Mouse (Mus musculus) mouse trophoblast stem cell (cell line): Measurements from ENCODE around the gene Kcnma1.

ENCODE experiments used
- in situ Hi-C, 2 experiments: fragments of 300-500 bp; cut with MseI, MboI; formaldehyde crosslinking; loops; 2 replicates in 1 of 2; 3 replicates in 1 of 2; pipeline ENCODE4 v1.15.1; 2025

Gene Kcnma1

DNA sequence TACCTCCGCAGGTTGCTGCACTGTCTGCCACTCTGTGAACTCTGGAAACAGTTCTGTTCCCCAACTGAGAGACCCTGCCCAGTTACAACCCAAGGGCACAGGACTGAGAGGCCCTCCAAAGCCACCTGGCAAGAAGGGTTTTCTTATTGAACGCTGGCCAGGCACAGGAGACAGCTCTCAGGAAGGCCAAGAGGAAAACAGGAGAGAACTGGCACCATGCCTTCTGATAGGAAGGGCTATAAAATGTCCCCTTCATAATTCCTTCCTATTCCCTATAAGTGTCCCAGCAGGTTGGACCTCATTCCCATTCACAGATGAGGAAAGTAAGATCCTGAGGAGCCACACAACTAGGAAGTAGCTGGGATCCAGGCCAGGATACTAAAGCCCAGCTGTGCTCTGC lies 39.6 kb downstream of the Kcnma1 start:
- in situ Hi-C loops = no loop called here

DNA sequence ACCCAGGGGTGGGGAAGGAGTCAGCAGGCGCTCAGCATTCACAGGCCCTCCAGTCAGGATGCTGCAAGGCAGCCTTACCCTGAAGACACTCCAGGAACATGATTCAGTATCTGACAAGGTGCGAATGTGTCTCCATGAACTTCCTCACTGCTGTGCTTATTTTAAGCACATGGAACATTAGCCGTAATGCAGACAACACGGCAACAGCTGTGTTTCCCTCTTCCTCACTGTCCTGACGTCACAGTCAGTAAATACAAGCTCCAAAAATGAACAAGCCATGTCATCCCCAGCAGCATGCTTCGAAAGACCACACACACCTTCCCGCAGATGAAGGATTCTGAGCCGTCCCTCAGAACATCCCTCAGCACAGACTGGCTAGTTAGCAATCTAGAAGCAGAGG lies 47.8 kb downstream of the Kcnma1 start:
- in situ Hi-C loops = no loop called here

GRCm38 (mm10) chr14:23959061-23959460 lies 55.2 kb downstream of the Kcnma1 start:
- in situ Hi-C loops = no loop called here

DNA sequence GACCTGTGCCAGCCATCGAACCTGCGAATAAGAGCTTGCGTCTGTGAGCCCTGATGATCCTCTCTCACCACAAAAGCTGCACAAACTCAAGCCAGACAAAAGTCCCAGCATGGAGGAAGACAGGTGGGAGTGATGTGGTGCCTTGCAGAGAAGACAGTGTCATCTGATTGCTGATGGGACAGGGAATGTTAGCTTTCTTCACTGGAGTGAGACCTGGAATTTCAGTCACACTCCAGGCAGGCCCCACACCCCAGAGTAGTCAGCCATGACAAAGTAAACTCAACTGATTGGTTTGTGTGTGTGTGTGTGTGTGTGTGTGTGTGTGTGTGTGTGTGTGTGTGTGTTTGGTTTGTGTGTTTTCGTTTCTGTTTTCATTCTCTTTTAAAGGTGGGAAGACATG lies 57.0 kb downstream of the Kcnma1 start:
- in situ Hi-C loops = no loop called here

- in situ Hi-C loops = no loop called here
Observed at GRCm38 (mm10) chr14:23943876-23944275, 70.4 kb downstream of the Kcnma1 start.

- in situ Hi-C loops = no loop called here
Observed at GRCm38 (mm10) chr14:23943152-23943551, 71.1 kb downstream of the Kcnma1 start.

GRCm38 (mm10) chr14:23942103-23942502 lies 72.2 kb downstream of the Kcnma1 start:
- in situ Hi-C loops = no loop called here

DNA sequence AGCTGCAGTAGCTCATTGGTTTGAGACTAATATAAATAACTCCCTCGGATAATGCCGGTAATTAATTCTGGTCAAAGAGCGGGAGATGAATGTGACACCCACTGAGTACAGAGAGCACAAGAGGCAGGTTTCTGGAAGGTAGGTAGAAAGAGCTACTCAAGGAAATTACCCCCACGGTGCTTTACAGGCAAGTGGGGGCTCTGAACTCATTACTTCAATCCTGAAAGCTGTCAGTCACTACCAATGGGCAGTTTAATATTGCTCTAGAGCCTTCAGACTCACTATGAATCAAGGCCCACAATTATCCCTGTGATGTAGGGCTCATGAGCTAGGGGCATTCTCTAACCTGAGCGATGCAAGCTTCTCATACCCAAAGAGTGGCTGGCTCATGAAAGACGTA lies 79.3 kb downstream of the Kcnma1 start:
- in situ Hi-C loops = no loop called here

GRCm38 (mm10) chr14:23931671-23932071 lies 82.6 kb downstream of the Kcnma1 start:
- in situ Hi-C loops = no loop called here

DNA sequence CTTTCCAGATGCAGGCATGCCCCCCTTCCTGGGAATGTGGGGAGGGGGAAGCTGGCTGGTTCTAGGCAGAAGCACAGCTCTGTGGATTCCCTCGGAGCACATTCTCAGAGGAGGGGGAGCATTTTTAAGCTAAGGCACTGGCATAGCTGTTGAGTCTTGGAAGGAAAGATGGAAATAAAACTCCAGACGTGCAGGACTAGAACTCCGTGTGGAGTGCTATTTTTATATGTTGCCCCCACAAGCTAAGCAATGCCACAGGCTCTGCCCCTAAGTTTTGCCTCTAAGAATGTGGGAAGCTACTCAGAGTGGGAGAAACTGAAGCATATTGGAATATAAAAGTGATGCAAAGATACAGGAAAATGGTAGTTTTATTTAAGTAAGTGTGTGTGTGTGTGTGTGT lies 85.1 kb downstream of the Kcnma1 start:
- in situ Hi-C loops = no loop called here

- in situ Hi-C loops = no loop called here
Observed at GRCm38 (mm10) chr14:23923356-23923755, 90.9 kb downstream of the Kcnma1 start.

DNA sequence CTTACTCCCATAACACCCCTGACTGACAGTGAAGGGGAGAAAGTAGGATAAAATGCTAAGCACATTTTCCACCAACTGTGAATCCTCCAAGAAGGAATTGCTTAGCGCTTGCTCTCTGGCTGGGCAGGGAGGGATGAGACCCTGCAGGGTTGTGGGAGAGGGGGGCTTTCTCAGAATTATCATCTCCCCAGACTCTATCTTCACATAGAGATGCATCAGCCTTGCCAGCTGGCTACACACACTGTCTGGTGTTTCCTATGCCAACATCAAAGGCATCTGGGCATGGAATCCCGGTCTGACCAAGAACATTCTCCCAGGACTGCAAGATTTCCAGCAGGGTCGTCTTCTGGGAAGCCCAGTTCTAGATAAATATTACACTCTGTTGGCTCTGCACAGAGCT lies 91.5 kb downstream of the Kcnma1 start:
- in situ Hi-C loops = no loop called here

DNA sequence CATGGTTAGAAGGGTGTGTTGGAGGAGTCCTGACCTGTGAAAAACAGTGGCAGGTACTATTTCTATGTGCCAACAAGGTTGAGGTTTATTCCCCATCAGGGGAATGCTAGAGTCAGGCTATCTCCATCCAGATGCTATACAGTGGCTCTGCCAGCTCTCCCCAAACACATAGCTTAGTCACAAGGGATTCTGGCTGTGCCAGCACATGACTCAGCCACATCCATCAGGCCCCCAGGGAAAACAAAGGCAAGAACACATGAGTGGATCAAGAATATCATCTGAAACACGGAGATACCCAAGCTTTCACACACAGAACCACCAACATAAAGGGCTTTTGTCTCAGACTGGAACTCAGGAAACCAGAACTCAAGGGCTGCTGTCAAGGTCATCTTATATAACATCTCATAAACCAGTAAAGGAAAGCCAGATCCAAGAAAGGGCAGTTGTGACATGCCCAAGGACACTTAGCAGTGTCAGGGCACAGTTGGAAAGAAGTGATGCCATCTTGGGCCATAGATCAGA lies 103.1 kb downstream of the Kcnma1 start:
- in situ Hi-C loops = no loop called here

DNA sequence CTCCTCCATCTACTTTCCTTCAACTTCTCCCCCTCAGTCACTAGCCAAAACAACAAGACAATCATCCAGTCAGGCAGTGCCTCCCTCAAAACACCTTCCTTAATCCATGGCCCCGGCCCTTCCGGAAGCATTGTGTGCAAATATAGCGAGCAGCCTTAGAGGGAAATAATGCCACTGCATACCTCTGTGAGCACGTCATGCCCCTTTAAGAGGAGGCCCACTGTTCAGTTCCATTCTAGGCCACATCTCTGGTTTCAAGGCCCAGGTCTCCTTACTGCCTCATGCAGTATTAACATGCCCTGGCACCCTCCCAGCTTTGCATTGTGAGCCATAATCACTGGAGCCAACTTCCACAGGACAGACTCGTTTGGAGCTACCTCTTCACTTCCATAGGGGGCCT lies 105.7 kb downstream of the Kcnma1 start:
- in situ Hi-C loops = no loop called here

DNA sequence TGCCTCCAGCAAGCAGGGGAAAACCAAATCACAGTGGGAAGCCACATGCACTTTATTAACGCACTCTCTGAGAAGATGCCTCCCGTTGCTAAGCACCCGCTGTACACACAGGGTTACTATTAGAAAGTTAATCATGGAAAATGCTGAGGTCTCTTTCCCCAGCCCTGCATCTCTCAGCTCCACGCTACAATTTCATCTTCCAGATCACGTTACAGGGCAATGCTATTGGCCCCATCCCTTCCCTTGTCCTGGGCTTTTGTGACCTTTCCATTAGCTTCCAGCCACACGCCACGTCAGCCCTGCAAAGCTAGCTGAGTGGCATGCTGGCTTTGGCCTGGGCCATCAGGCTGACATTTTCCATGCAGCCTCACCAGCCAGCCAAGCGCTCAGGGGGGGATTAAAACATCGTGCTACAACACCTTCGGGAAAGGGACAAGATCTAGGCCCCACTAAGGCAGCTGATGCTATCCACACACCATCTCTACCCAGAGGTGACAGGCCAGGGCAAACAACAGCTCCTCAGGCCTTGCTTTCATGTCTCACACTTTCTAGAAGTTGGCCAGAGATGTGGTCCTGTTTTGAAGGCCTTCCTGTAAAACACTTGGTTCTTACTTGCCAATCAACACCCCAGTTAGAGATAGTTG lies 111.5 kb downstream of the Kcnma1 start:
- in situ Hi-C loops = no loop called here

DNA sequence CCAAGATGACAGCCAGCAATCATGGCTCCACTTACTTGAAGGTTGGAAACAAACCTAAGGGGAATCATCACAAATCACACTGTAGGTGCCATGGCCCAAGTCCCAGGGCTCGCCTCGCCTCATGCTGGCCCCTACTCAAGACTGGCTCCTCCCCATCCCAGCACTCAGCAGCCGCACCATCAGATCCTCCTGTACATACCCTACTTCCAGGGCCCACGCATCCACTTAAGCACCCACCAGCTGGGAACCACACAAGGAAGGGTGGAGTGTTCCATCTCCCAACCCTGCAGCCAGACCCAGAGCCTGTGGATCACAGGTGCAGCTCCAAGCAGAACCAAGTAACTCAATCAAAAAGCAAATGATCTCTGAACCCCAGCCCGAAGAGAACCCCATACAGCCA lies 114.8 kb downstream of the Kcnma1 start:
- in situ Hi-C loops = no loop called here

DNA sequence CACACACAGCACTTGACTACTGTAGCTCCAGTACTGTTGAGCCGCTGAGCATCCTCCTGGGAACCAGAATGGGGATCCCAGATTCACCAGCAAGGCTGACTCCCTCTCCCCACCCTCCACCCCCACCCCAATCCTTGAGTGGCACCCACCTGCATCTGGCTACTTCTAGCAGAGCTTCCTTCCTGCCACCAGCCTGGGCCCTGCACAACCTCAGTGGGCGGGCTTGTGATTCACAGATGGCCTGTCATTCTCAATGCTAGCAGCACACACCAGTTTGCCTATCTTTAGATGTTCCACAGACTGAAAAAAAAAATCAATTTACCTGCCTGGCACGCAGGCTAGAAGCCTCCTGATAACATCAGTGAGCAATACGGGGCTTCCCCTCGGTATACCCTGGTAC lies 116.5 kb downstream of the Kcnma1 start:
- in situ Hi-C loops = no loop called here

GRCm38 (mm10) chr14:23896036-23896435 lies 118.3 kb downstream of the Kcnma1 start:
- in situ Hi-C loops = no loop called here

GRCm38 (mm10) chr14:23886112-23886511 lies 128.2 kb downstream of the Kcnma1 start:
- in situ Hi-C loops = no loop called here

- in situ Hi-C loops = no loop called here
Observed at GRCm38 (mm10) chr14:23885539-23885938, 128.8 kb downstream of the Kcnma1 start.

- in situ Hi-C loops = no loop called here
Observed at GRCm38 (mm10) chr14:23885071-23885470, 129.2 kb downstream of the Kcnma1 start.

GRCm38 (mm10) chr14:23882001-23882400 lies 132.3 kb downstream of the Kcnma1 start:
- in situ Hi-C loops = no loop called here

DNA sequence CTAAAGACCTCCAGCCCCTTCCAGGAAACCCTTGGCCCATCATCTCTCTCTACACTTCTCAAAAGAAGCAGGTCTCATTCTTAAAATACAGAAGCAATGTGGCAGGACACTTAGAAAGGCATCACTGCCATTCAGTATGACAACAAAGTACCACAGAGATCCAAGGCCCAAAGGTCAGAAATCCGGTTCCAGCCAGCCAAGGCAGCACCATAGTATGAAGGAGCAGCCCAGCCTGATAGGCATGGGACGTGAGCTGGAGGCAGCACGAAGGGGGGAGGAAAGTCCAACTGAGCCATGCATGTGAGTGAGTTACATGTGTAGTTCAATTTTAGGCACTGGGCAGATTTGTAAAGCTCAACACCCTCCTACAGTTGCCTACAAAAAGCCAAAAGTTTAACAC lies 135.0 kb downstream of the Kcnma1 start:
- in situ Hi-C loops = no loop called here

GRCm38 (mm10) chr14:23877561-23877960 lies 136.7 kb downstream of the Kcnma1 start:
- in situ Hi-C loops = no loop called here
